Mouse (Mus musculus): ENCODE data around the gene Arhgap25. TPM values are rescaled to one million over a fixed set of nuclear protein-coding genes. Genes with fewer than 3 reads are reported as not detected.
A peak's percentile ranks its signal among the peaks of the same experiment; 100 is the strongest.

The Arhgap25 gene
- polyA plus RNA-seq, 1 experiment from 2014 or later: 4.9 TPM

DNA sequence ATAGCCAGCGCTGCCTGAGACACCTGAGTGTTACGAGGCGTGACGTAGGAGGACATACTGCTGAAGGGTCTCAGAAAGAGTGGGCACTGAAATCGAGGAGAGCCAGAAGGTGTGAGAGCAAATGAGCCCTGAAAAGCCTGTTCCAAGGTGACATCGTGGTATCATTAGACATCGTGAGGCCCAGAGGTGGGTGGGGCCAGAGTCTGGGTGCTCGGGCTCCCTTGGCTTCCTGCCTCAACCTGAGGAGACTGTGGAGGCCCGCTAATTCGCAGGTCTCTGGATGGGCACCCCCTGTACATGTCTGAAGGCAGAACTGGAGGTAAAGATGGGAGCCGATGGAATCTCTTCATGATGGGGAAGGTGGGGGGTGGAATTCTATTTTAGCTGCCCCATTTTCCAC lies 13.2 kb downstream of the Arhgap25 start:
- Histone ChIP-seq H3K4me2 (ENCODE audit: low read depth, low read length) (no peak overlapping the region), H3K4me1 (ENCODE audit: control insufficient read depth, insufficient read depth, low read length) (no peaks in the 10 kb centered on the region), H3K9me3 (ENCODE audit: control insufficient read depth, low read length) (peaks cover 3% of the 10 kb centered on the region; the same call in 1 of the 2 replicates), H3K9ac (ENCODE audit: low read depth, low read length) (no peak overlapping the region), H3K4me3 (ENCODE audit: low read depth, low read length) (no peak overlapping the region), H3K27me3 (replicated peaks; ENCODE audit: control insufficient read depth, insufficient read depth, low read length) (no peaks in the 10 kb centered on the region), H3K27ac (replicated peaks; ENCODE audit: low read depth, low read length) (no peak overlapping the region), H3K36me3 (ENCODE audit: control insufficient read depth, insufficient read depth, low read length) (no peaks in the 10 kb centered on the region)
- 86% methylated on average over 11 of the region's 11 CpGs for WGBS
- ATAC-seq (ENCODE audit: low read depth) (no peak), DNase-seq (ENCODE audit: low spot score) (no peak)

DNA sequence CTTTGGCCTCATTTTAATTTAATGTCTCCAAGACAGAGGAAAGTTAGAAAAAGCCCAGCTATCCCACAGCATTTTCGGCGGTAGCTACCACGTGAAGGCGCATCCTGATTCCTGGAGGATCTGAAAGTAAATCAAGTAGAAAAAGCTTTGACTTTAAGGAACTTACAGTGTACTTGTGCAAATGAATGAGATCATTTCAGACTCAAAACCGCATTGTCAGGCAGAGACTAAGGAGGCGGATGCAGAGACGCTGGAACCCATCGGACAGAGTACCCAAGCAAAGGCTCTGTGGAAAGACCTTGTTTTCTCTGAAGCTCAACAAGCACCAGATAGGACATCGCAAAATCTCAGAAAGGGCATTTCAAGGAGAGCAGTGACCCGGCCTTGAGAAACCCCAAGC lies 14.4 kb downstream of the Arhgap25 start:
- H3K9ac ChIP-seq (ENCODE audit: low read depth, low read length): no peak overlapping the region
- no peak overlapping the region for H3K27ac ChIP-seq (replicated peaks; ENCODE audit: low read depth, low read length)
- no peak for ATAC-seq (ENCODE audit: low read depth)
- H3K4me1 ChIP-seq (ENCODE audit: control insufficient read depth, insufficient read depth, low read length): no peaks in the 10 kb centered on the region
- no peak overlapping the region for H3K4me2 ChIP-seq (ENCODE audit: low read depth, low read length)
- H3K4me3 ChIP-seq (ENCODE audit: low read depth, low read length): no peak overlapping the region
- DNase-seq (ENCODE audit: low spot score): no peak
- H3K27me3 ChIP-seq (replicated peaks; ENCODE audit: control insufficient read depth, insufficient read depth, low read length): no peaks in the 10 kb centered on the region
- peaks cover 3% of the 10 kb centered on the region; the same call in 1 of the 2 replicates for H3K9me3 ChIP-seq (ENCODE audit: control insufficient read depth, low read length)
- H3K36me3 ChIP-seq (ENCODE audit: control insufficient read depth, insufficient read depth, low read length): no peaks in the 10 kb centered on the region
- WGBS: 93% methylated on average over 10 of the region's 10 CpGs

- Histone ChIP-seq H3K9ac (ENCODE audit: low read depth, low read length) (no peak overlapping the region), H3K27me3 (replicated peaks; ENCODE audit: control insufficient read depth, insufficient read depth, low read length) (no peaks in the 10 kb centered on the region), H3K4me2 (ENCODE audit: low read depth, low read length) (no peak overlapping the region), H3K27ac (replicated peaks; ENCODE audit: low read depth, low read length) (no peak overlapping the region), H3K4me1 (ENCODE audit: control insufficient read depth, insufficient read depth, low read length) (no peaks in the 10 kb centered on the region), H3K4me3 (ENCODE audit: low read depth, low read length) (no peak overlapping the region), H3K36me3 (ENCODE audit: control insufficient read depth, insufficient read depth, low read length) (no peaks in the 10 kb centered on the region), H3K9me3 (ENCODE audit: control insufficient read depth, low read length) (peaks cover 3% of the 10 kb centered on the region; the same call in 1 of the 2 replicates)
- DNase-seq (ENCODE audit: low spot score) (no peak), ATAC-seq (ENCODE audit: low read depth) (no peak)
- WGBS: 86% methylated on average over 4 of the region's 4 CpGs
Measured at GRCm38 (mm10) chr6:87517753-87518409, 15.2 kb downstream of the Arhgap25 start.

GRCm38 (mm10) chr6:87514321-87514720 lies 18.7 kb downstream of the Arhgap25 start:
- H3K4me2 ChIP-seq (ENCODE audit: low read depth, low read length): no peak overlapping the region
- H3K36me3 ChIP-seq (ENCODE audit: control insufficient read depth, insufficient read depth, low read length): no peaks in the 10 kb centered on the region
- no peaks in the 10 kb centered on the region for H3K27me3 ChIP-seq (replicated peaks; ENCODE audit: control insufficient read depth, insufficient read depth, low read length)
- WGBS: 75% methylated on average over 4 of the region's 4 CpGs
- no peak overlapping the region for H3K9ac ChIP-seq (ENCODE audit: low read depth, low read length)
- DNase-seq (ENCODE audit: low spot score) (no peak), ATAC-seq (ENCODE audit: low read depth) (no peak)
- H3K27ac ChIP-seq (replicated peaks; ENCODE audit: low read depth, low read length): no peak overlapping the region
- H3K9me3 ChIP-seq (ENCODE audit: control insufficient read depth, low read length): peaks cover 3% of the 10 kb centered on the region; the same call in 1 of the 2 replicates
- H3K4me3 ChIP-seq (ENCODE audit: low read depth, low read length): no peak overlapping the region
- no peaks in the 10 kb centered on the region for H3K4me1 ChIP-seq (ENCODE audit: control insufficient read depth, insufficient read depth, low read length)

DNA sequence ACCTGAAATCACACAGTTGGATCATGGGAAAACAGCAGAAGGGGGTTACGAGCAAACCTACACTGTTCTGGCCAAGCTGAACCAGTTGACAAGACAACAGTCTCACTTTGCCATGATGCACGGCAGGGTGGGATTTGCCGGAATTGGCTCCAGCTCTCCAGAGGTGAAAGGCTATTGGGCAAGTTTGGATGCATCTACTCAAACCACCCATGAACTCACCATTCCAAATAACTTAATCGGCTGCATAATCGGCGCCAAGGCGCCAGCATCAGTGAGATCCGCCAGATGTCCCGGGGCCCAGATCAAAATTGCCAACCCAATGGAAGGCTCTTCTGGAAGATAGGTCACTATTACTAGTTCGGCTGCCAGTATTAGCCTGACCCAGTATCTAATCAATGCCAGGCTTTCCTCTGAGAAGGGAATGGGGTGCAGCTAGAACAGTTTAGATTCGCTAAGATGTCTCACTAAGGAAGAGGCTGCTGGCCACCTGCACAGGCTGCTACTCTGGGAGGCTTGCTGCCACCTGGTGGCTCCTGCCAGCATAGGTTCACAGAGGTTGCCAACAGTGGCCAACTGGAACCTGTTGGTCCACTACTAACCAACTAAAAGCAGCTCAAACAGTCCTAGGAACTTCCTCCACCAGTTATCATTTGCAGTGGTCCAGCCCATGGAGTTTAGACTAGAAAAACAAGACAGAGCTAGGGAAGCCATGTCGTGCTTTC lies 19.9 kb downstream of the Arhgap25 start:
- ATAC-seq (ENCODE audit: low read depth): peak; percentile 62; the same call in 1 of the 2 replicates
- Histone ChIP-seq H3K4me1 (ENCODE audit: control insufficient read depth, insufficient read depth, low read length) (no peaks in the 10 kb centered on the region), H3K36me3 (ENCODE audit: control insufficient read depth, insufficient read depth, low read length) (no peaks in the 10 kb centered on the region), H3K27ac (replicated peaks; ENCODE audit: low read depth, low read length) (no peak overlapping the region), H3K4me3 (ENCODE audit: low read depth, low read length) (no peak overlapping the region), H3K27me3 (replicated peaks; ENCODE audit: control insufficient read depth, insufficient read depth, low read length) (no peaks in the 10 kb centered on the region), H3K9ac (ENCODE audit: low read depth, low read length) (no peak overlapping the region), H3K9me3 (ENCODE audit: control insufficient read depth, low read length) (peaks cover 3% of the 10 kb centered on the region; the same call in 1 of the 2 replicates), H3K4me2 (ENCODE audit: low read depth, low read length) (no peak overlapping the region)
- DNase-seq (ENCODE audit: low spot score): peak; percentile 67
- WGBS: 72% methylated on average over 12 of the region's 12 CpGs

- H3K4me1 ChIP-seq (ENCODE audit: control insufficient read depth, insufficient read depth, low read length): no peaks in the 10 kb centered on the region
- DNase-seq (ENCODE audit: low spot score) (no peak), ATAC-seq (ENCODE audit: low read depth) (no peak)
- no peaks in the 10 kb centered on the region for H3K36me3 ChIP-seq (ENCODE audit: control insufficient read depth, insufficient read depth, low read length)
- no peak overlapping the region for H3K4me2 ChIP-seq (ENCODE audit: low read depth, low read length)
- H3K4me3 ChIP-seq (ENCODE audit: low read depth, low read length): no peak overlapping the region
- no peak overlapping the region for H3K27ac ChIP-seq (replicated peaks; ENCODE audit: low read depth, low read length)
- H3K27me3 ChIP-seq (replicated peaks; ENCODE audit: control insufficient read depth, insufficient read depth, low read length): no peaks in the 10 kb centered on the region
- H3K9me3 ChIP-seq (ENCODE audit: control insufficient read depth, low read length): no peaks in the 10 kb centered on the region
- 66% methylated on average over 4 of the region's 4 CpGs for WGBS
- no peak overlapping the region for H3K9ac ChIP-seq (ENCODE audit: low read depth, low read length)
Measured at GRCm38 (mm10) chr6:87510999-87511398, 22.1 kb downstream of the Arhgap25 start.

DNA sequence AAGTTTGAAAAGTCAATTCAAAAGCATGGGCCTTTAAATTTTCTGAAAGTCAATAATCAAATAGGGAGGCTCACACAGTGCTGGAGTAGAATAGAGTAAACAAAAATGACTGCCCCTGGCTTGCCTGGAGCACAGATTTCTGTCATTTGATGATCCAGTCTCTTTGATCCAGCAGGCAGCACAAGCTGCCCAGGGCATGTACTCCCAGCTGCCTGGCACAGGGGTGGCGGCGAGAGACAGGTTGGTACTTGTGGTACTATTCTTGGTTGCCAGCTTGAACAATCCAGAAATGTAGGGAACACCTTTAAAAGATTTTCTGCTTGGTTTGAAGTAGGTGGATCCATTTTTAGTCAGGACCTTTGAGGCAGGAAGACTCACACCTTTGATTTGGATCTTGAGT lies 23.3 kb downstream of the Arhgap25 start:
- Histone ChIP-seq H3K9me3 (ENCODE audit: control insufficient read depth, low read length) (no peaks in the 10 kb centered on the region), H3K4me2 (ENCODE audit: low read depth, low read length) (no peak overlapping the region), H3K27ac (replicated peaks; ENCODE audit: low read depth, low read length) (no peak overlapping the region), H3K36me3 (ENCODE audit: control insufficient read depth, insufficient read depth, low read length) (no peaks in the 10 kb centered on the region), H3K9ac (ENCODE audit: low read depth, low read length) (no peak overlapping the region), H3K27me3 (replicated peaks; ENCODE audit: control insufficient read depth, insufficient read depth, low read length) (no peaks in the 10 kb centered on the region), H3K4me1 (ENCODE audit: control insufficient read depth, insufficient read depth, low read length) (no peaks in the 10 kb centered on the region), H3K4me3 (ENCODE audit: low read depth, low read length) (no peak overlapping the region)
- ATAC-seq (ENCODE audit: low read depth) (no peak), DNase-seq (ENCODE audit: low spot score) (no peak)
- WGBS: 65% methylated on average over 2 of the region's 2 CpGs

DNA sequence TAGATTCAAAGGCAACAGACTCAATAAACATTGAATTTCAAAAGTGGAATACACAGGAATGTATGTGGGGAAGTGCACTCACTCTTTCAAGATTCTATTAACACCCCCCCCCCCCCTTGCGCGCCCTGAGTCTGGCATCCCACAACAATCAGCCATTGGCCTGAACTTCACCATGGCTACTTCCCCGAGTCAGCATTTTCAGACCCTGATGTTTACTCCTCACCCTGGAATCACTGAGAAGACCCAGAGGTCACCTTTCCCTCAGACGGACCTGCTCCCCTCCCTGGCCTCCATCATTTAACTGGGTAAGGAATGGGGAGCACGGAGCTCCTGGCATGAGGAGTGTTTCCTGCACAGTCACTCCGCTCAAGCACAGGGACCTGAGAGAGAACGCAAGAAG lies 28.2 kb downstream of the Arhgap25 start:
- no peak for ATAC-seq (ENCODE audit: low read depth)
- Histone ChIP-seq H3K9ac (ENCODE audit: low read depth, low read length) (no peak overlapping the region), H3K4me1 (ENCODE audit: control insufficient read depth, insufficient read depth, low read length) (peaks cover 6% of the 10 kb centered on the region), H3K9me3 (ENCODE audit: control insufficient read depth, low read length) (no peaks in the 10 kb centered on the region), H3K27ac (replicated peaks; ENCODE audit: low read depth, low read length) (no peak overlapping the region), H3K27me3 (replicated peaks; ENCODE audit: control insufficient read depth, insufficient read depth, low read length) (no peaks in the 10 kb centered on the region), H3K36me3 (ENCODE audit: control insufficient read depth, insufficient read depth, low read length) (no peaks in the 10 kb centered on the region), H3K4me3 (ENCODE audit: low read depth, low read length) (no peak overlapping the region), H3K4me2 (ENCODE audit: low read depth, low read length) (no peak overlapping the region)
- 79% methylated on average over 6 of the region's 7 CpGs for WGBS
- DNase-seq (ENCODE audit: low spot score): no peak

GRCm38 (mm10) chr6:87503976-87504375 lies 29.1 kb downstream of the Arhgap25 start:
- Histone ChIP-seq H3K9ac (ENCODE audit: low read depth, low read length) (no peak overlapping the region), H3K9me3 (ENCODE audit: control insufficient read depth, low read length) (no peaks in the 10 kb centered on the region), H3K27me3 (replicated peaks; ENCODE audit: control insufficient read depth, insufficient read depth, low read length) (no peaks in the 10 kb centered on the region), H3K4me3 (ENCODE audit: low read depth, low read length) (no peak overlapping the region), H3K36me3 (ENCODE audit: control insufficient read depth, insufficient read depth, low read length) (no peaks in the 10 kb centered on the region), H3K4me1 (ENCODE audit: control insufficient read depth, insufficient read depth, low read length) (peaks cover 10% of the 10 kb centered on the region), H3K27ac (replicated peaks; ENCODE audit: low read depth, low read length) (no peak overlapping the region), H3K4me2 (ENCODE audit: low read depth, low read length) (no peak overlapping the region)
- ATAC-seq (ENCODE audit: low read depth) (no peak), DNase-seq (ENCODE audit: low spot score) (no peak)
- WGBS: 61% methylated on average over 5 of the region's 5 CpGs
